Mouse (Mus musculus): ENCODE data around the gene Gfap. TPM values are rescaled to one million over a fixed set of nuclear protein-coding genes. Genes with fewer than 3 reads are reported as not detected.

The Gfap gene
- polyA plus RNA-seq, 1 experiment from 2014 or later, result 0.11 TPM

- no peaks in the 10 kb centered on the region for H3K4me1 ChIP-seq (ENCODE audit: control insufficient read depth, insufficient read depth, low read length)
- no peak overlapping the region for H3K27ac ChIP-seq (ENCODE audit: low read depth, low read length)
- H3K4me2 ChIP-seq, result no peak overlapping the region
- H3K4me3 ChIP-seq (ENCODE audit: low read depth, low read length), result no peak overlapping the region
- no peaks in the 10 kb centered on the region for H3K27me3 ChIP-seq (ENCODE audit: control insufficient read depth, insufficient read depth, low read length)
- WGBS, result 91% methylated on average over 8 of the region's 8 CpGs
- H3K36me3 ChIP-seq (ENCODE audit: control insufficient read depth, insufficient read depth, low read length), result peaks cover 20% of the 10 kb centered on the region
- DNase-seq (ENCODE audit: low spot score, missing footprints), result no peak
- no peak for ATAC-seq (ENCODE audit: low FRiP score)
- no peaks in the 10 kb centered on the region for H3K9me3 ChIP-seq (ENCODE audit: control insufficient read depth, low read length)
- H3K9ac ChIP-seq (ENCODE audit: low read length), result no peak overlapping the region
Measured at GRCm38 (mm10) chr11:102859933-102860332, 40.8 kb downstream of the Gfap start.

DNA sequence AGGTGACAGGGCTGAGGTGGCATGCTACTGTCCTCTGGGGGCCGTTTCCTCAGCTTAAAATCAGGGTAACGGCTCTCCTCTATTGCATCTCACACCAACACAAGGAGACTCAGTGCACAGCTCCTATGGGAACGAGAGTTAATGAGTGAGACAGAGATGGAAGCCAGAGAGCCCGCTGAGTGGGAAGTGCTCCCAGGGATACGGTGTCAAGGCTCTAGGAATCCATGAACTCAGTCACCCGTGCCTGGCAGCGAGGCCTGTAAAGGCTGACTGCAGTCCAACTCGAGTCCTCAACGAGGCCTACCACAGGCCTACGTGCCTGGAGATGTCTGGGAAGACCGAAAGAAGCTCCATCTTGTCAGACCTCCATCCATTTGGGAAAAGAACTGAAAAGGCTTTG lies 41.8 kb downstream of the Gfap start:
- Histone ChIP-seq H3K4me3 (ENCODE audit: low read depth, low read length) (no peak overlapping the region), H3K27ac (ENCODE audit: low read depth, low read length) (no peak overlapping the region), H3K4me2 (no peak overlapping the region), H3K9me3 (ENCODE audit: control insufficient read depth, low read length) (no peaks in the 10 kb centered on the region), H3K36me3 (ENCODE audit: control insufficient read depth, insufficient read depth, low read length) (peaks cover 28% of the 10 kb centered on the region), H3K4me1 (ENCODE audit: control insufficient read depth, insufficient read depth, low read length) (no peaks in the 10 kb centered on the region), H3K9ac (ENCODE audit: low read length) (no peak overlapping the region), H3K27me3 (ENCODE audit: control insufficient read depth, insufficient read depth, low read length) (no peaks in the 10 kb centered on the region)
- WGBS, result 88% methylated on average over 11 of the region's 11 CpGs
- DNase-seq (ENCODE audit: low spot score, missing footprints), result no peak
- no peak for ATAC-seq (ENCODE audit: low FRiP score)

DNA sequence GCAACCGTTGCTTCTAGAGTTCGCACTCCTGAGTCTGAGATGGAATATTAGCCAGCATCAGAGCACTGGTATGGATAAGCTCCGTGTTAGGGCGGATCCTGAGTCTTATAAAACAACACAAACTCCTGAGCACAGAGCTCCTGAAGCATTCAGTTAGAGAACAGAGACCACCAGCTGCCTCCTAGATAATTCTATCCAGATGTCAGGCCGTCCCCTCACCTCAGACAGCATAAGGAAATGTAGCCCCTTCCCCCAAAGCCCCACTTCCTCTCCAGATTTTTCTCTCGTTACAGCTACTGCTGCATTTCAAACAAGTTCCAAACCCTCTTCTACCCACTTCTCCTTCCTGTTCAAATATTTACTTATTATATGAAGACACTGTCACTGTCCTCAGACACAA lies 44.8 kb downstream of the Gfap start:
- DNase-seq (ENCODE audit: low spot score, missing footprints), result no peak
- WGBS, result 82% methylated on average over 6 of the region's 6 CpGs
- peaks cover 38% of the 10 kb centered on the region for H3K36me3 ChIP-seq (ENCODE audit: control insufficient read depth, insufficient read depth, low read length)

DNA sequence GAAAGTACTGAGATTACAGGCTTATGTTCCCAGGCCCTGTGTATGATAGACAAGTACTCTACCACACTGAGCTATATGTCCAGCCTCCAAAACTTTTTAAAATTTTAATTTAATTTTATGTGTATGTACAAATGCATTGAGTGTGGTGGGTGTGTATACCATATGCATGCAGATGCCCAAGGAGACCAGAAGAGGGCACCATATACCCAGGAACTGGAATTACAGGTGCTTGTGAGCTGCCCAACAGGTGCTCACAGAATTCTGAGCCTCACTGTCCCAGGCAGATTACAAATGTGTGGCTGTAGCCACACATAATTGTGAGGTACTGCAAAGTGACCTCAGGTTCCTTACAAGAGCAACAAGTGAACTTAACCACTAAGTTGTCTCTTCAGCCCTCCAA lies 47.0 kb downstream of the Gfap start:
- Histone ChIP-seq H3K36me3 (ENCODE audit: control insufficient read depth, insufficient read depth, low read length) (peaks cover 32% of the 10 kb centered on the region), H3K4me2 (no peak overlapping the region), H3K4me1 (ENCODE audit: control insufficient read depth, insufficient read depth, low read length) (no peaks in the 10 kb centered on the region), H3K27me3 (ENCODE audit: control insufficient read depth, insufficient read depth, low read length) (no peaks in the 10 kb centered on the region), H3K9ac (ENCODE audit: low read length) (no peak overlapping the region), H3K4me3 (ENCODE audit: low read depth, low read length) (no peak overlapping the region), H3K9me3 (ENCODE audit: control insufficient read depth, low read length) (no peaks in the 10 kb centered on the region), H3K27ac (ENCODE audit: low read depth, low read length) (no peak overlapping the region)
- DNase-seq (ENCODE audit: low spot score, missing footprints) (no peak), ATAC-seq (ENCODE audit: low FRiP score) (no peak)

More for the DNA sequence above, 44.8 kb downstream of the Gfap start:
- no peaks in the 10 kb centered on the region for H3K4me1 ChIP-seq (ENCODE audit: control insufficient read depth, insufficient read depth, low read length)
- H3K9me3 ChIP-seq (ENCODE audit: control insufficient read depth, low read length), result no peaks in the 10 kb centered on the region
- no peak overlapping the region for H3K9ac ChIP-seq (ENCODE audit: low read length)
- H3K27ac ChIP-seq (ENCODE audit: low read depth, low read length), result no peak overlapping the region
- no peak overlapping the region for H3K4me3 ChIP-seq (ENCODE audit: low read depth, low read length)
- no peaks in the 10 kb centered on the region for H3K27me3 ChIP-seq (ENCODE audit: control insufficient read depth, insufficient read depth, low read length)
- H3K4me2 ChIP-seq, result no peak overlapping the region
- no peak for ATAC-seq (ENCODE audit: low FRiP score)

DNA sequence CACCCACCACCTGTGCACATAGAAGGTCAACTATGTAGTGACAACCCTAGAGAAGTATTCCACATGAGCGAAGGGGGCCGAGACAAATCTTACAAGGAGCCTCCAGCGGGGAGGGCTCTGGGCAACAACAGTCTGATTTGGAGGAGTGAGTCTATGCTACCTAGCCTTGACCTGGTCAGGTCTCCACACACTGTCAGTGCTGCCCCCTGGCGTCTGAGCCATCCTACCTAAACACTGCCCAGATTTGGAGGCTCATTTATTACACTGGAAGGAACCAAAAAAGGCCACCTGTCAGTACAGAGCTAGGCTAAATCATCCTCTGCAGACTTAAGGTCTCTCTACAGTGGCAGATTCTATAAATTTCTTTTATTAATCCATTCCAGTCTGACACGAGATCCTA lies 48.8 kb downstream of the Gfap start:
- no peaks in the 10 kb centered on the region for H3K27me3 ChIP-seq (ENCODE audit: control insufficient read depth, insufficient read depth, low read length)
- no peaks in the 10 kb centered on the region for H3K9me3 ChIP-seq (ENCODE audit: control insufficient read depth, low read length)
- 74% methylated on average over 5 of the region's 5 CpGs for WGBS
- H3K4me3 ChIP-seq (ENCODE audit: low read depth, low read length), result no peak overlapping the region
- no peak for ATAC-seq (ENCODE audit: low FRiP score)
- H3K4me2 ChIP-seq, result no peak overlapping the region
- DNase-seq (ENCODE audit: low spot score, missing footprints), result peak; percentile 91
- no peak overlapping the region for H3K9ac ChIP-seq (ENCODE audit: low read length)
- H3K36me3 ChIP-seq (ENCODE audit: control insufficient read depth, insufficient read depth, low read length), result peaks cover 44% of the 10 kb centered on the region
- H3K4me1 ChIP-seq (ENCODE audit: control insufficient read depth, insufficient read depth, low read length), result no peaks in the 10 kb centered on the region
- H3K27ac ChIP-seq (ENCODE audit: low read depth, low read length), result no peak overlapping the region

- Histone ChIP-seq H3K27me3 (ENCODE audit: control insufficient read depth, insufficient read depth, low read length) (no peaks in the 10 kb centered on the region), H3K9me3 (ENCODE audit: control insufficient read depth, low read length) (no peaks in the 10 kb centered on the region), H3K4me3 (ENCODE audit: low read depth, low read length) (no peak overlapping the region), H3K9ac (ENCODE audit: low read length) (no peak overlapping the region), H3K27ac (ENCODE audit: low read depth, low read length) (no peak overlapping the region), H3K4me1 (ENCODE audit: control insufficient read depth, insufficient read depth, low read length) (no peaks in the 10 kb centered on the region), H3K4me2 (no peak overlapping the region), H3K36me3 (ENCODE audit: control insufficient read depth, insufficient read depth, low read length) (peaks cover 52% of the 10 kb centered on the region)
- 90% methylated on average over 10 of the region's 10 CpGs for WGBS
- ATAC-seq (ENCODE audit: low FRiP score) (no peak), DNase-seq (ENCODE audit: low spot score, missing footprints) (no peak)
Measured at GRCm38 (mm10) chr11:102845926-102846325, 54.8 kb downstream of the Gfap start.

DNA sequence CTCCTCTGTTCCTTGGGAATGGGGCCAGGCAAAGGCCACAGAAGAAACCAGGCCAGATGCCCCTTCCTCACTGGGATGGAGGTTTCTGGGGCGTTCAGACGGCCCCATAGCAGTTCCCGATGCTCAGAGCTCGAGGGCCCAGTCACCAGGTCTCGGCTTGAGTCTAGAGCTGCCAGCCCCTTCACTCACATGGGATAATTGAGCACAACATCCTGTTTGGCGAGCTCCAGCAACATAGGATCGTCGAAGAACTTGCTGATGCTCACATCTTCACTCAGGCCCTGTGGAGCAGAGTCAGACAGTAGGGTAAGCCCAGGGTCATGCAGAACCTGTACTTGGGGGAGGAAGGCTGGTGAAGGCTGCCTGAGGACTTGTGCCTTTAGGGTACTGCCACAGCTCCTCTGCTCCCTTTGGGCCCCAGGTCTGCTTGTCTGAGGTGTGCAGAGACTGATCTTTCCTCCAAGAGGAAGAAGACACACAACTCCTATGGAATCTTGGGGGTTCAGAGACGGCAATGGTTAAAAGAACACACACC lies 62.0 kb downstream of the Gfap start:
- Histone ChIP-seq H3K36me3 (ENCODE audit: control insufficient read depth, insufficient read depth, low read length) (peaks cover 23% of the 10 kb centered on the region), H3K4me3 (ENCODE audit: low read depth, low read length) (no peak overlapping the region), H3K27me3 (ENCODE audit: control insufficient read depth, insufficient read depth, low read length) (no peaks in the 10 kb centered on the region), H3K9me3 (ENCODE audit: control insufficient read depth, low read length) (no peaks in the 10 kb centered on the region), H3K9ac (ENCODE audit: low read length) (no peak overlapping the region), H3K4me2 (no peak overlapping the region), H3K4me1 (ENCODE audit: control insufficient read depth, insufficient read depth, low read length) (no peaks in the 10 kb centered on the region), H3K27ac (ENCODE audit: low read depth, low read length) (no peak overlapping the region)
- WGBS, result 89% methylated on average over 9 of the region's 9 CpGs
- DNase-seq (ENCODE audit: low spot score, missing footprints) (no peak), ATAC-seq (ENCODE audit: low FRiP score) (no peak)

DNA sequence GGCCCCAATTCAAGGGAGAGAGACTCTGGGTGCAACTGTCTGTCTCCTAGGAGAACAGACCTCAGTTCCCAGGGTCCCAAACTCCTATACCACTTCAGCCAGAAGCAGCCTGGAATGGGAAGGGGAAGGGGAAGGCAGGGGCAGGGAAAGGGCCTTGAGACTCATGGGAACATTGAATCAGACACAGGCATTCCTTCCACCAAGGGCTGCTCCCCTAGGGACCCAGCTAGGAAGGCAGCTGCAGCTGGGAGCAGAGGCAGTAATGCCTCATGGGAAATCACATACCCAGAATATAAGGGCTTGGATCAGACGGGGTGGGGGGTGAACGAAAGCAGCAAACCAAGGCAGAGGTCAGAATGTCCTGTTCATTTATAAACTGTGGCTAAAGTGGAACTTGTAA lies 62.6 kb downstream of the Gfap start:
- no peak overlapping the region for H3K4me2 ChIP-seq
- H3K9me3 ChIP-seq (ENCODE audit: control insufficient read depth, low read length), result no peaks in the 10 kb centered on the region
- peaks cover 21% of the 10 kb centered on the region for H3K36me3 ChIP-seq (ENCODE audit: control insufficient read depth, insufficient read depth, low read length)
- H3K9ac ChIP-seq (ENCODE audit: low read length), result no peak overlapping the region
- no peaks in the 10 kb centered on the region for H3K27me3 ChIP-seq (ENCODE audit: control insufficient read depth, insufficient read depth, low read length)
- H3K4me1 ChIP-seq (ENCODE audit: control insufficient read depth, insufficient read depth, low read length), result no peaks in the 10 kb centered on the region
- H3K4me3 ChIP-seq (ENCODE audit: low read depth, low read length), result no peak overlapping the region
- WGBS, result 96% methylated on average over 2 of the region's 2 CpGs
- no peak overlapping the region for H3K27ac ChIP-seq (ENCODE audit: low read depth, low read length)
- DNase-seq (ENCODE audit: low spot score, missing footprints) (no peak), ATAC-seq (ENCODE audit: low FRiP score) (no peak)

DNA sequence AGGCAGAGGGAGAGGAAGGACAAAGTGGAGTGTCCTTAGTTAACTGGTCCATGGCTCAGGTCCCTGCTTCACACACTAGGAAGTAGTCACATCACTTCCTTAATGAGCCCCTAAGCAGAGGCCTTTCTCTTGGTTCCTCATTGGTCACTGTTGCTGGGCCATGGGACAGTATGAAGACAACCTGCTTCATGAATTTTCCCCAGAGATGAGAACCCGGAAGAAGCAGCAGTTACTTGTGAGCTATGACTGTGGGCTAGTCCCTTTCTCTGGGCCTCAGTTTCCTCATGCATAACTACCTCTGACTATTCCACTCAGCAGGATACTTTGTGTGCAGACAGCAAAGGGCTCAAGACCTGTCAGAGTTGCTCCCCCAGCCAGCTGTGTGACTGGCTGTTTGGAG lies 63.3 kb downstream of the Gfap start:
- H3K9me3 ChIP-seq (ENCODE audit: control insufficient read depth, low read length), result no peaks in the 10 kb centered on the region
- H3K36me3 ChIP-seq (ENCODE audit: control insufficient read depth, insufficient read depth, low read length), result peaks cover 19% of the 10 kb centered on the region
- ATAC-seq (ENCODE audit: low FRiP score) (no peak), DNase-seq (ENCODE audit: low spot score, missing footprints) (no peak)
- no peak overlapping the region for H3K4me2 ChIP-seq
- H3K27me3 ChIP-seq (ENCODE audit: control insufficient read depth, insufficient read depth, low read length), result no peaks in the 10 kb centered on the region
- H3K9ac ChIP-seq (ENCODE audit: low read length), result no peak overlapping the region
- H3K27ac ChIP-seq (ENCODE audit: low read depth, low read length), result no peak overlapping the region
- WGBS, result 85% methylated on average over 1 of the region's 1 CpGs
- no peak overlapping the region for H3K4me3 ChIP-seq (ENCODE audit: low read depth, low read length)
- H3K4me1 ChIP-seq (ENCODE audit: control insufficient read depth, insufficient read depth, low read length), result no peaks in the 10 kb centered on the region

Measured in midbrain, embryonic 11.5 days (tissue).